Mouse (Mus musculus): ENCODE measurements around the gene Ddx43. TPM values are rescaled to one million over a fixed set of nuclear protein-coding genes. Genes with fewer than 3 reads are reported as not detected.

The Ddx43 gene
- total RNA-seq, 4 experiments from 2014 or later = not detected

- peak; percentile 42 for DNase-seq
Measured at GRCm38 (mm10) chr9:78442579-78443392, 47.2 kb downstream of the Ddx43 start, which contains the start of gene Cgas. Gene Cgas (minus strand): TSS chr9:78443237.

GRCm38 (mm10) chr9:78447606-78447972, 52.0 kb downstream of the Ddx43 start:
- no peak for DNase-seq

- DNase-seq = peak; percentile 81
Measured at GRCm38 (mm10) chr9:78447973-78448873, 52.6 kb downstream of the Ddx43 start, which contains the start of the genes Mto1 and Gm17324. Gene Mto1 (plus strand): TSS chr9:78448208. Gene Gm17324 (minus strand): TSS chr9:78448786.

- no peak for DNase-seq
Measured at GRCm38 (mm10) chr9:78450404-78450803, 54.8 kb downstream of the Ddx43 start.

GRCm38 (mm10) chr9:78451382-78451781, 55.8 kb downstream of the Ddx43 start:
- no peak for DNase-seq

GRCm38 (mm10) chr9:78457026-78457425, 61.4 kb downstream of the Ddx43 start:
- DNase-seq = no peak

GRCm38 (mm10) chr9:78463337-78463736, 67.8 kb downstream of the Ddx43 start:
- DNase-seq = no peak

- no peak for DNase-seq
Measured at GRCm38 (mm10) chr9:78465725-78466124, 70.1 kb downstream of the Ddx43 start.

Other genes starting within 250 kb of the Ddx43 start
- gene Gsta4, start 213.0 kb upstream of the Ddx43 start, total RNA-seq (2022) = 10 to 100 TPM; 42.5 to 72.4 (median 57.1) TPM
- gene Gsta1, start 165.1 kb upstream of the Ddx43 start, total RNA-seq (2022) = 1 to 10 TPM in 1 of 4 experiments, under 1 TPM in 1, not detected in 2; 0.35 to 1.5 TPM
- not detected for gene Gm3776, start 138.6 kb upstream of the Ddx43 start, total RNA-seq (2022)
- gene Gm10639, start 105.9 kb upstream of the Ddx43 start, total RNA-seq (2022) = under 1 TPM in 1 of 4 experiments, not detected in 3; 0.46 TPM
- gene Omt2a, start 81.0 kb upstream of the Ddx43 start, total RNA-seq (2022) = not detected
- not detected for gene Omt2b, start 68.2 kb upstream of the Ddx43 start, total RNA-seq (2022)
- gene Gsta2, start 40.0 kb upstream of the Ddx43 start, total RNA-seq (2022) = 1 to 10 TPM in 2 of 4 experiments, not detected in 2; 6.1 to 7.5 TPM
- not detected for gene Dppa5a, start 27.6 kb upstream of the Ddx43 start, total RNA-seq (2022)
- not detected for gene Ooep, start 17.1 kb upstream of the Ddx43 start, total RNA-seq (2022)
- under 1 TPM; 0.52 to 0.86 (median 0.72) TPM for gene Cgas, start 47.5 kb downstream of the Ddx43 start, total RNA-seq (2022)
- gene Mto1, start 52.4 kb downstream of the Ddx43 start, total RNA-seq (2022) = 10 to 100 TPM; 27.4 to 33.7 (median 30.5) TPM
- under 1 TPM in 1 of 4 experiments, not detected in 3; 0.32 TPM for gene Gm17324, start 53.0 kb downstream of the Ddx43 start, total RNA-seq (2022)
- 1,000 to 10,000 TPM; 5,975 to 6,274 (median 6,040) TPM for gene Eef1a1, start 93.4 kb downstream of the Ddx43 start, total RNA-seq (2022)
- gene Slc17a5, start 192.3 kb downstream of the Ddx43 start, total RNA-seq (2022) = 10 to 100 TPM; 11.1 to 13.3 (median 12.8) TPM
- gene Cd109, start 219.8 kb downstream of the Ddx43 start, total RNA-seq (2022) = under 1 TPM; 0.09 to 0.46 (median 0.24) TPM

Measured in adrenal gland, adult 8-10 months (tissue).